Mouse (Mus musculus) neural tube, embryonic 12.5 days (tissue): ENCODE results near the gene Sema4c. TPM values are rescaled to one million over a fixed set of nuclear protein-coding genes. Genes with fewer than 3 reads are reported as not detected.
A peak's percentile ranks its signal among the peaks of the same experiment; 100 is the strongest.

ENCODE experiments used
- ATAC-seq: fragments of 200-750 bp; cut with Nextera tagmentation; 2 replicates; pipeline ENCODE4 v1.8.0; 2017; ENCODE audit warnings: low read depth, mild to moderate bottlenecking, moderate TSS enrichment, moderate library complexity; ENCODE audit not compliant: low FRiP score
- H3K27ac ChIP-seq: fragments of 300-500 bp; sonication (generic); 2 replicates; pipeline ENCODE4 v1.5.1; 2016
- H3K27me3 ChIP-seq: fragments of 300-500 bp; sonication (generic); replicated peaks from 2 replicates; pipeline ENCODE4 v1.6.1; 2016; ENCODE audit warnings: mild to moderate bottlenecking
- H3K36me3 ChIP-seq: fragments of 300-500 bp; sonication (generic); 2 replicates; pipeline ENCODE4 v1.6.1; 2016; ENCODE audit warnings: mild to moderate bottlenecking
- H3K4me1 ChIP-seq: fragments of 300-500 bp; sonication (generic); 2 replicates; pipeline ENCODE4 v1.6.1; 2016
- H3K4me2 ChIP-seq: fragments of 300-500 bp; sonication (generic); replicated peaks from 2 replicates; pipeline ENCODE4 v1.6.1; 2016; ENCODE audit warnings: mild to moderate bottlenecking
- H3K4me3 ChIP-seq: fragments of 300-500 bp; sonication (generic); 2 replicates; pipeline ENCODE4 v1.5.1; 2016
- H3K9ac ChIP-seq: fragments of 300-500 bp; sonication (generic); 2 replicates; pipeline ENCODE4 v1.6.1; 2016; ENCODE audit warnings: mild to moderate bottlenecking
- H3K9me3 ChIP-seq: fragments of 300-500 bp; sonication (generic); 2 replicates; pipeline ENCODE4 v1.6.1; 2016; ENCODE audit warnings: mild to moderate bottlenecking
- WGBS: fragments of 180-500 bp; shearing (Covaris S2); methylation state at CpG from one replicate; pipeline ENCODE4 v1.1.7; 2016; 5-methylcytosine and 5-hydroxymethylcytosine counted together
- polyA plus RNA-seq: library from polyadenylated mRNA; unstranded; fragments of >200 nt; fragmentation: Nextera tagmentation; extraction: Ambion mirVana; gene quantifications from 2 replicates; pipeline ENCODE4 v1.2.1, GENCODE M21; 2016

The Sema4c gene
- polyA plus RNA-seq, 1 experiment from 2014 or later: 35.4 TPM

GRCm38 (mm10) chr1:36525774-36526173 lies 32.4 kb downstream of the Sema4c start:
- Histone ChIP-seq H3K36me3 (peaks cover 57% of the 10 kb centered on the region), H3K4me2 (no peak overlapping the region), H3K9ac (no peak overlapping the region), H3K27me3 (no peaks in the 10 kb centered on the region), H3K27ac (no peak overlapping the region), H3K9me3 (no peaks in the 10 kb centered on the region), H3K4me3 (no peak overlapping the region), H3K4me1 (peaks cover 7% of the 10 kb centered on the region; the same call in 1 of the 2 replicates)
- no peak for ATAC-seq
- 91% methylated on average over 12 of the region's 12 CpGs for WGBS

GRCm38 (mm10) chr1:36524058-36524457 lies 34.1 kb downstream of the Sema4c start:
- WGBS: 86% methylated on average over 5 of the region's 5 CpGs
- Histone ChIP-seq H3K4me3 (no peak overlapping the region), H3K9me3 (no peaks in the 10 kb centered on the region), H3K4me2 (no peak overlapping the region), H3K27me3 (no peaks in the 10 kb centered on the region), H3K27ac (0 out of 2 replicates have a peak overlapping the region, but pooled peaks have one; percentile 38), H3K9ac (no peak overlapping the region), H3K36me3 (peaks cover 72% of the 10 kb centered on the region), H3K4me1 (peaks cover 7% of the 10 kb centered on the region; the same call in 1 of the 2 replicates)
- ATAC-seq: no peak

DNA sequence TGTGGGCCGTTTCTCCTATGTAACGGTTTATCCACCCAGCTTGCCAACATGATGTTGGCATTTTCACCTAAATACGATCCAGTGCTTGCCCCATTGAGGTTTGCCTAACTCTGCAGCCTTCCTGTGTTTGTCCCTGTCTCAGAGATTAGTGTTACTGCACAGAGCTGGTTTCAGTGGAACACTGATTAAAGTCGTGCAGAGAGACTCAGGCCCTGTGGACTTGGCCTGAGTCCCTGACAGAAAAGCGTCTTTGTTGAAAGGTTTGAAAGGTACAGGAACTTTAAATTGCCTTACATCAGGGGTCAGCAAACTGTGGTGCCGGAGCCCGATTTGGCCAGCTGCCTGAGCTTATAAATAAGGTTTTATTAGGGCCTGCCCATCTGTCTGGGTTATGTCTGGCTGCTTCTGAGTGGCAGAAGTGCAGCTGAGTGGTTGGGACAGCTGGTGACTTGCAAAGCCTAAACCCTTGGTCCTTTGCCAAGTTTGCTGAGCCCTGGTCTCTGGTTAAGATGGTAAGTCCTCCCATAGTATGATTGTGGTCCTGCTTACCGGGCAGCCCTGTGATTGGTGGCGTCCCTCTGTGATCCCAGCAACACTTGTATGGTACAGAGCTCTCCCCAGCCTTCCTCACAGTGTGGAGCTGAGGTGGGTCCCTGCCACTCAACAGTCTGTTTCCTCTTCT lies 34.7 kb downstream of the Sema4c start:
- no peak overlapping the region for H3K9ac ChIP-seq
- ATAC-seq: peak; percentile 42
- H3K36me3 ChIP-seq: peaks cover 77% of the 10 kb centered on the region

GRCm38 (mm10) chr1:36522210-36522609 lies 35.9 kb downstream of the Sema4c start:
- H3K36me3 ChIP-seq: peaks cover 83% of the 10 kb centered on the region
- no peaks in the 10 kb centered on the region for H3K9me3 ChIP-seq
- ATAC-seq: no peak
- no peak overlapping the region for H3K4me3 ChIP-seq
- H3K27me3 ChIP-seq: no peaks in the 10 kb centered on the region
- 94% methylated on average over 7 of the region's 7 CpGs for WGBS
- H3K27ac ChIP-seq: no peak overlapping the region
- no peak overlapping the region for H3K4me2 ChIP-seq
- peaks cover 7% of the 10 kb centered on the region; the same call in 1 of the 2 replicates for H3K4me1 ChIP-seq
- no peak overlapping the region for H3K9ac ChIP-seq

More for the DNA sequence above, 34.7 kb downstream of the Sema4c start:
- Histone ChIP-seq H3K4me2 (no peak overlapping the region), H3K9me3 (no peaks in the 10 kb centered on the region), H3K4me3 (no peak overlapping the region), H3K27me3 (no peaks in the 10 kb centered on the region), H3K27ac (0 out of 2 replicates have a peak overlapping the region, but pooled peaks have one; percentile 38), H3K4me1 (peaks cover 7% of the 10 kb centered on the region; the same call in 1 of the 2 replicates)
- 67% methylated on average over 9 of the region's 9 CpGs for WGBS

- ATAC-seq: no peak
- Histone ChIP-seq H3K27me3 (no peaks in the 10 kb centered on the region), H3K4me3 (no peak overlapping the region), H3K4me2 (no peak overlapping the region), H3K9ac (no peak overlapping the region), H3K27ac (no peak overlapping the region), H3K4me1 (peaks cover 19% of the 10 kb centered on the region), H3K36me3 (peaks cover 74% of the 10 kb centered on the region), H3K9me3 (no peaks in the 10 kb centered on the region)
- WGBS: 79% methylated on average over 11 of the region's 11 CpGs
Observed at GRCm38 (mm10) chr1:36519626-36520025, 38.5 kb downstream of the Sema4c start.

GRCm38 (mm10) chr1:36518259-36518658 lies 39.9 kb downstream of the Sema4c start:
- H3K27me3 ChIP-seq: no peaks in the 10 kb centered on the region
- H3K9ac ChIP-seq: no peak overlapping the region
- peaks cover 25% of the 10 kb centered on the region for H3K4me1 ChIP-seq
- WGBS: 84% methylated on average over 3 of the region's 3 CpGs
- H3K4me2 ChIP-seq: no peak overlapping the region
- peaks cover 63% of the 10 kb centered on the region for H3K36me3 ChIP-seq
- H3K27ac ChIP-seq: no peak overlapping the region
- no peak overlapping the region for H3K4me3 ChIP-seq
- no peaks in the 10 kb centered on the region for H3K9me3 ChIP-seq
- ATAC-seq: no peak

GRCm38 (mm10) chr1:36513718-36514117 lies 44.4 kb downstream of the Sema4c start:
- no peaks in the 10 kb centered on the region for H3K27me3 ChIP-seq
- no peak overlapping the region for H3K27ac ChIP-seq
- H3K36me3 ChIP-seq: peaks cover 20% of the 10 kb centered on the region
- H3K4me3 ChIP-seq: no peak overlapping the region
- H3K4me2 ChIP-seq: peak overlapping the region; percentile 94
- ATAC-seq: no peak
- WGBS: 34% methylated on average over 2 of the region's 2 CpGs
- no peaks in the 10 kb centered on the region for H3K9me3 ChIP-seq
- H3K9ac ChIP-seq: no peak overlapping the region
- H3K4me1 ChIP-seq: peaks cover 29% of the 10 kb centered on the region

DNA sequence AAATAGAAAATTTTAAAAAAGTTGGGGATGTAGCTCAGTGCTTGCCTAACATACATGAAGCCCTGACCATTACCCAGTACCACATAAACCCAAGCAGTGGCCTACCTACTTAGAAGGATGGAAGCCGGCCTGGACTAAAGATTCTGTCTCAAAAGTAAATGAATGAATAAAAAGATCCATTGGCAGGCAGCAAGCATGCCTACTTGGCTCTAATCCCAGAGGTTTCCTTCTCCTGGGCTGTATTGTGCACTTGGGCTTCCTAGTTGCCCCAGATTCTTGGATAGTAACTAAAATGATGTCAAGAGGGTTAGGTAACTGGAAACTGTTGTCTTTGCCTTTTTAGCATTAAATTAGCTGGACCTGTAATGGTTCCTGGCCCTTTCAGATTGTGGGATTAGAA lies 44.8 kb downstream of the Sema4c start:
- ATAC-seq: no peak
- Histone ChIP-seq H3K9ac (peak overlapping the region; percentile 88), H3K4me1 (peaks cover 29% of the 10 kb centered on the region), H3K27me3 (no peaks in the 10 kb centered on the region), H3K4me3 (peak overlapping the region; percentile 97), H3K9me3 (no peaks in the 10 kb centered on the region), H3K27ac (no peak overlapping the region), H3K36me3 (peaks cover 19% of the 10 kb centered on the region), H3K4me2 (peak overlapping the region; percentile 94)
- WGBS: 9% methylated on average over 1 of the region's 1 CpGs

DNA sequence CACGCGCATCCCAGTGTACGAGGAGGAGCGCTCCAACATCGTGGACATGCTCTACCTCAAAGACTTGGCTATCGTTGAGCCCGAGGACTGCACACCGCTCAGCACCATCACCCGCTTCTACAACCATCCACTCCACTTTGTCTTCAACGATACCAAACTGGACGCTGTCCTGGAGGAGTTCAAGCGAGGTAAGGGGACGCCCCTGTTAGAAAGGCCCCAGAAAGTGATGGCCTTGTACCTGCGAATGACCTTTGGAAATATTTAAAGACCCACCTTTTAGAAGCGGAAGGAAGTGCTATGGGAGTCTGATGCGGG lies 45.2 kb downstream of the Sema4c start:
- Histone ChIP-seq H3K27ac (peak overlapping the region; percentile 96), H3K9me3 (no peaks in the 10 kb centered on the region), H3K27me3 (no peaks in the 10 kb centered on the region), H3K4me2 (peak overlapping the region; percentile 94), H3K4me1 (peaks cover 29% of the 10 kb centered on the region), H3K36me3 (peaks cover 16% of the 10 kb centered on the region), H3K9ac (peak overlapping the region; percentile 88), H3K4me3 (peak overlapping the region; percentile 97)
- WGBS: 2% methylated on average over 16 of the region's 16 CpGs
- ATAC-seq: no peak

- H3K36me3 ChIP-seq: peaks cover 17% of the 10 kb centered on the region
- ATAC-seq: peak; percentile 76
- H3K9ac ChIP-seq: peak overlapping the region; percentile 88
- H3K4me1 ChIP-seq: peaks cover 29% of the 10 kb centered on the region
- peak overlapping the region; percentile 97 for H3K4me3 ChIP-seq
- no peaks in the 10 kb centered on the region for H3K27me3 ChIP-seq
- WGBS: under 1% methylated on average over 102 of the region's 126 CpGs
- H3K9me3 ChIP-seq: no peaks in the 10 kb centered on the region
- peak overlapping the region; percentile 96 for H3K27ac ChIP-seq
- H3K4me2 ChIP-seq: peak overlapping the region; percentile 94
Observed at GRCm38 (mm10) chr1:36512089-36512965, 45.8 kb downstream of the Sema4c start.

GRCm38 (mm10) chr1:36511289-36512021 lies 46.7 kb downstream of the Sema4c start, which contains the start of gene Cnnm3:
TSS of gene Cnnm3 (plus strand) at chr1:36511867.
- Histone ChIP-seq H3K9me3 (no peaks in the 10 kb centered on the region), H3K27me3 (no peaks in the 10 kb centered on the region), H3K27ac (peak within 1 kb of the TSS; percentile 96), H3K4me3 (peak within 1 kb of the TSS; percentile 97), H3K9ac (peak within 1 kb of the TSS; percentile 88), H3K36me3 (peaks cover 17% of the 10 kb centered on the region), H3K4me2 (peak within 1 kb of the TSS; percentile 94), H3K4me1 (peaks cover 29% of the 10 kb centered on the region)
- 2% methylated on average over 46 of the region's 51 CpGs for WGBS
- ATAC-seq: peak; percentile 98

DNA sequence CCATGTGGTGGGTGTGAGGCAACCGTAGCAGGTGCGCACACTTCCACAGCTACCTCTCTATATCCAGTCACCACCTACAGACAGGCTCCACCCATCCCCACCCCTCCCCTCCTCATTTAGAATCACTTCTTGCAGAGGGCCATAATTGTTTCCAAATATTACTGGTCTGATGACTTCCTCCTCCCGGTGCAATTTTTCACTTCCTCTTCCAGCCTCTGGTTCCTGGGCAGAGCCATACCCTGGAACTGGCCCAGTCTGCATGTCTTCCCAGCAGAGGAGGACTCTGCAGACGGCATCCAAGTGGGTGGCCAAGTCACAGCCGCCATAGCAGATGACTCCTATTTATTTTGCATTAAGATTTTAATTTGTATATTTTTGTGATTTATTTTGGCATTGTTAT lies 49.9 kb downstream of the Sema4c start:
- no peak overlapping the region for H3K4me3 ChIP-seq
- H3K4me1 ChIP-seq: peaks cover 4% of the 10 kb centered on the region
- no peak overlapping the region for H3K4me2 ChIP-seq
- no peak for ATAC-seq
- no peak overlapping the region for H3K27ac ChIP-seq
- H3K9me3 ChIP-seq: no peaks in the 10 kb centered on the region
- WGBS: 86% methylated on average over 5 of the region's 5 CpGs
- no peaks in the 10 kb centered on the region for H3K27me3 ChIP-seq
- H3K9ac ChIP-seq: no peak overlapping the region
- peaks cover 18% of the 10 kb centered on the region for H3K36me3 ChIP-seq
